Mouse (Mus musculus) granulocyte monocyte progenitor cell, adult 5-6 weeks (primary cell): Measurements from ENCODE around the gene Cbx8. TPM values are rescaled to one million over a fixed set of nuclear protein-coding genes. Genes with fewer than 3 reads are reported as not detected.
A peak's percentile ranks its signal among the peaks of the same experiment; 100 is the strongest.

Experiments used
- ATAC-seq: replicated peaks from 2 replicates; pipeline ENCODE4 v1.8.0; 2016; ENCODE audit warnings: mild to moderate bottlenecking, moderate TSS enrichment, inconsistent platforms; ENCODE audit not compliant: poor library complexity, severe bottlenecking
- total RNA-seq, 2 experiments: library from RNA; stranded (forward) in 1 of 2; stranded (reverse) in 1 of 2; fragments of 200-712, 200-1000 nt in 1 of 2; fragments of >200 nt in 1 of 2; fragmentation: Nextera tagmentation in 1 of 2; gene quantifications; 2 replicates each; pipeline ENCODE4 v1.2.3; 2014 to 2017

The Cbx8 gene
- total RNA-seq, 2 experiments from 2014 or later, result 3.2 to 3.6 TPM

- no peak for ATAC-seq
These were observed 3.6 kb downstream of the Cbx8 start for GRCm38 (mm10) chr11:119036934-119037779.

- no peak for ATAC-seq
These were observed 4.3 kb downstream of the Cbx8 start for GRCm38 (mm10) chr11:119036447-119036846.

GRCm38 (mm10) chr11:119035686-119036165 is 5.0 kb downstream of the Cbx8 start:
- ATAC-seq, result no peak

- ATAC-seq, result no peak
These were observed 5.6 kb downstream of the Cbx8 start for GRCm38 (mm10) chr11:119035094-119035685.

GRCm38 (mm10) chr11:119034635-119035034 is 6.1 kb downstream of the Cbx8 start:
- 0 out of 2 replicates have a peak, but pooled peaks have one; percentile 0 for ATAC-seq

GRCm38 (mm10) chr11:119033874-119034558 is 6.8 kb downstream of the Cbx8 start:
- peak; percentile 89 for ATAC-seq

- ATAC-seq, result no peak
These were observed 14.6 kb downstream of the Cbx8 start for GRCm38 (mm10) chr11:119026203-119026602.

- ATAC-seq, result peak; percentile 36; the same call in 1 of the 2 replicates
These were observed 16.5 kb downstream of the Cbx8 start for GRCm38 (mm10) chr11:119024260-119024659.

GRCm38 (mm10) chr11:119023616-119023980 is 17.2 kb downstream of the Cbx8 start:
- no peak for ATAC-seq

- peak; percentile 73 for ATAC-seq
These were observed 17.7 kb downstream of the Cbx8 start, which contains the start of gene Cbx2 for GRCm38 (mm10) chr11:119022895-119023615. Gene Cbx2 (plus strand): TSS chr11:119022962.

GRCm38 (mm10) chr11:119022068-119022894 is 18.5 kb downstream of the Cbx8 start:
- ATAC-seq, result no peak

- ATAC-seq, result no peak
These were observed 19.6 kb downstream of the Cbx8 start for GRCm38 (mm10) chr11:119021180-119021579.

GRCm38 (mm10) chr11:119017506-119017905 is 23.3 kb downstream of the Cbx8 start:
- ATAC-seq, result no peak

GRCm38 (mm10) chr11:119014455-119014854 is 26.3 kb downstream of the Cbx8 start:
- ATAC-seq, result no peak

GRCm38 (mm10) chr11:119007461-119008456 is 33.0 kb downstream of the Cbx8 start:
- no peak for ATAC-seq

GRCm38 (mm10) chr11:119006462-119006861 is 34.3 kb downstream of the Cbx8 start:
- ATAC-seq, result no peak

- peak; percentile 89 for ATAC-seq
These were observed 35.1 kb downstream of the Cbx8 start for GRCm38 (mm10) chr11:119005547-119006275.
